Comparison of ENCODE assay signal across 8 mouse cellular contexts in the genomic region with DNA sequence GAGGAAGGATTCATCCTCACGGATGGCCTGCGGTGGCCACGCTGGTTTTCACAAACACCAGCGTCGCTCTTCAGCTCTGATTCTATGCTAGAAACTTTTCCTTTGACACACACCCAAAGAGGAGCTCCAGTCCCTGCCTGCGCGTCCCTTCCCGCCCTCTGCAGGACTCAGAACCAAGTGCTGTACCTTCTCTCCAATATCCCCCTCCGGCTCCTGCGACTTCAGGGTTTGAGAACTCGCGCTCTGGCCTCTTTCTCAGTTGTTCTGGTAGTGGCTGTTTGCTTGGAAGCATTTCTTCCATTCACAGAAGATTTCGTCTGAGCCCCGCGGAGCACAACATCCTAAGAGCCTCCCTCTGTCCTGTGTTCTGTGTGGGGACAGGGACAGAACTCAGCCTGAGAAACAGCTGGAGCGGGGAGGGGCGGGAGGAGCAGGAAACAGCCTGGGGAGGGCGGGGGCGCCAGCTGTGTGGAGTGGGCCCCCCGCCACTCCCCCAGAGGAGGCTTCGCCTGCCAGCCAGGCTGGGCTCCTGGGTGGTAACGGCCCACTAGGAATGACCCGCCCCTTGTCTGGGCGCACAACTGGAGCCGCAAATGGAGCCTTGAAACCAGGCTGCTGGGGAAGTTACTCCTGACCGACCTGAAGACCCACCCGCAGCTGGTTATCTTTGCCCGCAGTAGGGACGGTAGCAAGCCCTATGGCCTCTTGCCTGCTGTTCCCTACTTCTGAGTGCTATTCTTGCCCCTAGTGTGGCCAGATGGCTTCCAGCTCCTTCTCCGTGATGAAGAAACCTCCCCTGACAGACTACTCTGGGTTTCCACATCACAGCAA. TPM values are rescaled to one million over a fixed set of nuclear protein-coding genes. Genes with fewer than 3 reads are reported as not detected.
DNase-seq lines count a peak whose midpoint lies in the region; ATAC-seq and TF ChIP-seq lines count a peak whose summit lies in the region.

TSS of gene Cmklr1 (minus strand) at position 392 of the 831 bp plus-strand sequence.

- H3K4me1 ChIP-seq in thymus, adult 2 months (replicated peaks; ENCODE audit: control insufficient read depth, insufficient read depth, low read length): no peaks in the 10 kb centered on the region
- H3K4me1 ChIP-seq in forebrain, embryonic 14.5 days (ENCODE audit: control insufficient read depth, insufficient read depth, low read length): no peaks in the 10 kb centered on the region
- peaks cover 2% of the 10 kb centered on the region; the same call in 1 of the 2 replicates for H3K4me1 ChIP-seq in midbrain, embryonic 16.5 days (ENCODE audit: control insufficient read depth, insufficient read depth, low read length)

- ATAC-seq in forebrain, embryonic 14.5 days: no peak
- ATAC-seq in midbrain, embryonic 16.5 days: no peak
- ATAC-seq in erythroblast, adult 5-6 weeks (replicated peaks; ENCODE audit: low FRiP score, poor library complexity, severe bottlenecking): no peak

- no peak for DNase-seq in thymus, adult 2 months
- DNase-seq in thymus, postnatal 10 days (ENCODE audit: low spot score in 2 of 2): no peak
- DNase-seq in forebrain, embryonic 14.5 days (ENCODE audit: low spot score): no peak
- DNase-seq in heart, postnatal 36 days: peak; percentile 67 to 78
- DNase-seq in liver: peak; percentile 29
- no peak for DNase-seq in layer of hippocampus, postnatal 14 days (ENCODE audit: low spot score in 2 of 2)

- H3K4me2 ChIP-seq in forebrain, embryonic 14.5 days (ENCODE audit: low read length): 0 out of 2 replicates have a peak within 1 kb of the TSS, but pooled peaks have one; percentile 5
- peak within 1 kb of the TSS; percentile 15; the same call in 1 of the 2 replicates for H3K4me2 ChIP-seq in midbrain, embryonic 16.5 days (ENCODE audit: low read length)

- TF ChIP-seq CTCF in thymus, adult 2 months (IDR thresholded peaks at IDR 0.05; ENCODE audit: borderline replicate concordance, control insufficient read depth, extremely low read depth, insufficient read depth, low read length, poor library complexity): no peak

- intact Hi-C loops in heart, postnatal 36 days (cut with DNase I): loop anchor here (5.0 kb wide), 1 partner anchor 72 kb away; the partner anchor contains the start of gene 1700069L16Rik

- H3K9ac ChIP-seq in forebrain, embryonic 14.5 days (ENCODE audit: low read length): no peak within 1 kb of the TSS
- no peak within 1 kb of the TSS for H3K9ac ChIP-seq in midbrain, embryonic 16.5 days (ENCODE audit: low read depth, low read length)

- TF ChIP-seq POLR2A in thymus, adult 2 months (IDR thresholded peaks at IDR 0.05; ENCODE audit: control insufficient read depth, extremely low read depth, insufficient read depth, low read length, poor library complexity): no peak

- no peaks in the 10 kb centered on the region for H3K9me3 ChIP-seq in forebrain, embryonic 14.5 days (replicated peaks; ENCODE audit: control insufficient read depth, low read length)
- H3K9me3 ChIP-seq in midbrain, embryonic 16.5 days (replicated peaks; ENCODE audit: control insufficient read depth, low read length, poor library complexity, severe bottlenecking): no peaks in the 10 kb centered on the region

- no peaks in the 10 kb centered on the region; the same call in 1 of the 2 replicates for H3K27me3 ChIP-seq in thymus, adult 2 months (ENCODE audit: control insufficient read depth, insufficient read depth, low read length)
- H3K27me3 ChIP-seq in forebrain, embryonic 14.5 days (replicated peaks; ENCODE audit: control insufficient read depth, insufficient read depth, low read length): 0 out of 2 replicates have a peak, but pooled peaks cover 4% of the 10 kb centered on the region
- H3K27me3 ChIP-seq in midbrain, embryonic 16.5 days (ENCODE audit: control insufficient read depth, insufficient read depth, low read depth, low read length): 0 out of 2 replicates have a peak, but pooled peaks cover 4% of the 10 kb centered on the region

- H3K36me3 ChIP-seq in thymus, adult 2 months (ENCODE audit: control insufficient read depth, insufficient read depth, low read length): no peaks in the 10 kb centered on the region
- no peaks in the 10 kb centered on the region for H3K36me3 ChIP-seq in forebrain, embryonic 14.5 days (ENCODE audit: control insufficient read depth, insufficient read depth, low read length)
- no peaks in the 10 kb centered on the region for H3K36me3 ChIP-seq in midbrain, embryonic 16.5 days (ENCODE audit: control insufficient read depth, insufficient read depth, low read length)

- 16% methylated on average over 30 of the region's 30 CpGs for WGBS in thymus, adult 2 months
- WGBS in forebrain, embryonic 14.5 days: 14% methylated on average over 28 of the region's 30 CpGs
- WGBS in midbrain, embryonic 16.5 days: 9% methylated on average over 30 of the region's 30 CpGs

- no peak within 1 kb of the TSS for H3K4me3 ChIP-seq in thymus, adult 2 months (ENCODE audit: control insufficient read depth, insufficient read depth, low read length)
- H3K4me3 ChIP-seq in forebrain, embryonic 14.5 days (ENCODE audit: low read depth, low read length): no peak within 1 kb of the TSS
- H3K4me3 ChIP-seq in midbrain, embryonic 16.5 days (ENCODE audit: low read depth, low read length): no peak within 1 kb of the TSS

- no peak within 1 kb of the TSS for H3K27ac ChIP-seq in thymus, adult 2 months (ENCODE audit: control insufficient read depth, insufficient read depth, low read length)
- no peak within 1 kb of the TSS for H3K27ac ChIP-seq in forebrain, embryonic 14.5 days (ENCODE audit: low read depth, low read length)
- no peak within 1 kb of the TSS for H3K27ac ChIP-seq in midbrain, embryonic 16.5 days (ENCODE audit: low read length)

RNA-seq across cellular contexts. Expression of gene Cmklr1, which starts in this region (rescaled TPM):
- polyA plus RNA-seq in thymus, adult 2 months (2012; rRNA removed): 28.8 and 32.6 TPM in 2 replicates
- polyA plus RNA-seq in forebrain, embryonic 14.5 days (2014; fragmentation: Nextera tagmentation; extraction: Ambion mirVana): 1.6 and 1.7 TPM in 2 replicates
- 10 to 100 TPM; 23.7 to 35.7 TPM for total RNA-seq in heart, postnatal 36 days (2021)
- 1.2 and 1.3 TPM in 2 replicates for polyA plus RNA-seq in midbrain, embryonic 16.5 days (2015; fragmentation: Nextera tagmentation; extraction: Ambion mirVana)
- 1 to 10 TPM; 2.8 to 5.1 TPM for total RNA-seq in layer of hippocampus, postnatal 14 days (2021)
- total RNA-seq in erythroblast, adult 5-6 weeks (2015; ENCODE audit: low replicate concordance): 1.5 TPM in 2 replicates
- 0.51 and 0.70 TPM in 2 replicates for total RNA-seq in erythroblast, adult 5-6 weeks (2017; ENCODE audit: low replicate concordance)

Comparison
In these comparisons a context has a peak if more than half of its experiments do, and no peak if none do; other contexts are left out.
1. RNA of gene Cmklr1 (total RNA-seq): 23.7 to 35.7 TPM in heart, postnatal 36 days; 2.8 to 5.1 TPM in layer of hippocampus, postnatal 14 days and 0.51 to 1.5 TPM in erythroblast, adult 5-6 weeks; every median in the first group is over 4 times any median in the second.
2. RNA of gene Cmklr1 (polyA plus RNA-seq): 28.8 to 32.6 TPM in thymus, adult 2 months; 1.6 to 1.7 TPM in forebrain, embryonic 14.5 days and 1.2 to 1.3 TPM in midbrain, embryonic 16.5 days; every median in the first group is over 10 times any median in the second.
3. DNase-seq: peak in heart, postnatal 36 days (2 of 2) and liver (single experiment); none in thymus, adult 2 months (single experiment), thymus, postnatal 10 days (0 of 2), forebrain, embryonic 14.5 days (single experiment) and layer of hippocampus, postnatal 14 days (0 of 2).